Mouse (Mus musculus): Measurements from ENCODE around the gene Brd4. TPM values are rescaled to one million over a fixed set of nuclear protein-coding genes. Genes with fewer than 3 reads are reported as not detected.

The Brd4 gene
- polyA plus RNA-seq (2017; shearing (Covaris generic)), result 212 TPM

GRCm38 (mm10) chr17:32284262-32285137 is at the start of gene Brd4:
Gene Brd4, minus strand, starts transcription at chr17:32284722.

GRCm38 (mm10) chr17:32320597-32321389 is 36.3 kb upstream of the Brd4 start, which contains the start of gene Akap8:
Gene Akap8, minus strand, starts transcription at chr17:32321238.

GRCm38 (mm10) chr17:32188863-32189636 is 95.5 kb downstream of the Brd4 start, which contains the start of gene Ephx3:
Gene Ephx3, minus strand, starts transcription at chr17:32189549.

GRCm38 (mm10) chr17:32166687-32167086 is 117.8 kb downstream of the Brd4 start, which contains the start of gene Notch3:
Gene Notch3, minus strand, starts transcription at chr17:32166852.

Other genes with a start within 250 kb of the Brd4 start
- 57.4 TPM for gene Rrp1b, start 248.6 kb downstream of the Brd4 start, polyA plus RNA-seq (2017; shearing (Covaris generic))
- gene Hsf2bp, start 248.4 kb downstream of the Brd4 start, polyA plus RNA-seq (2017; shearing (Covaris generic)), result 0.93 TPM
- 0.06 TPM for gene Notch3, start 117.9 kb downstream of the Brd4 start, polyA plus RNA-seq (2017; shearing (Covaris generic))
- gene Ephx3, start 95.2 kb downstream of the Brd4 start, polyA plus RNA-seq (2017; shearing (Covaris generic)), result not detected
- 225 TPM for gene Akap8, start 36.5 kb upstream of the Brd4 start, polyA plus RNA-seq (2017; shearing (Covaris generic))
- 290 TPM for gene Akap8l, start 65.9 kb upstream of the Brd4 start, polyA plus RNA-seq (2017; shearing (Covaris generic))
- 34.4 TPM for gene Wiz, start 104.7 kb upstream of the Brd4 start, polyA plus RNA-seq (2017; shearing (Covaris generic))
- gene Rasal3, start 118.9 kb upstream of the Brd4 start, polyA plus RNA-seq (2017; shearing (Covaris generic)), result 731 TPM
- gene Pglyrp2, start 139.4 kb upstream of the Brd4 start, polyA plus RNA-seq (2017; shearing (Covaris generic)), result 107 TPM
- gene Cyp4f39, start 168.0 kb upstream of the Brd4 start, polyA plus RNA-seq (2017; shearing (Covaris generic)), result 0.53 TPM
- 4.2 TPM for gene Cyp4f17, start 221.3 kb upstream of the Brd4 start, polyA plus RNA-seq (2017; shearing (Covaris generic))